Mouse (Mus musculus) stomach, postnatal 0 days (tissue): ENCODE results near the gene Ptprf.

Source experiments
- CTCF ChIP-seq: IDR thresholded peaks from 2 replicates; pipeline ENCODE4 v1.5.1; 2016; ENCODE audit warnings: antibody characterized with exemption, low read depth, mild to moderate bottlenecking, moderate library complexity
- EP300 ChIP-seq: optimal IDR thresholded peaks from 2 replicates; pipeline ENCODE3; 2016; ENCODE audit warnings: antibody characterized with exemption

DNA sequence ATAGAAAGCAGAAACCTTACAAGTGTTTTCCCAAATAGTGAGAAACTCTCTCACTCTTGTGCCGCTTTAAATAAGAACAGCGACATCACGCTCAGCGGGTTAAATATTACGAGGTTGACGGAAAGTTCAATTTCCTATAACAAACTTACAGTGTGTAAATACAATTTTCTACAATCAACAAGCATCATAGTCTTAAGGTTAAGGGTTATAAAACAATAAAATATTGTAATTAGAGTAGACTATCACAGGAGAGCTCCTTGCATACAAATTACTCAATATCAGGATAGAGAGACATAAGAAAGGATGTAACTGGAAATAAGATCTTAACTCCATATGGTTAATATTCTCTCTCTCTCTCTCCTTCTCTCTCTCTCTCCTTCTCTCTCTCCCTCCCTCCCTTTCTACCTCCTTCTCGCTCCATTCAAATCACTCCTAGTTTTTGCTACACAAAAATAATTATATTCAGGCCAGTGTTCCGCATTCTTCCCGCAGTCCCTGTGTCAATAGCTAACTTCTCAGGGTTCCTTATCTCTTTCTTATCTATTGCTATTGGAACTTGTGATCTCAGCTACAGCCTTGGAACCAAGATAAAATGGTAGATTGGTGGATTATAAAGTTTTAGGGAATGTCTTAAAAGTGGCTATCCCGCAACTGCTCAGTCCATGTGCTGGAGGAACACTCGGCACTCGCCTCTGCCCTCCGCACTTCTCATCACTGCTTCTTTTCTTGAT, 16.5 kb upstream of the Ptprf start:
- TF ChIP-seq EP300, result no peak
- no peak for TF ChIP-seq CTCF
